Mouse (Mus musculus) forelimb bud, embryonic 11.5 days (tissue): ENCODE measurements around the gene Dnaja3.

ENCODE experiments used
- DNase-seq: peaks from one replicate; pipeline ENCODE4 v3.0.0-alpha.2; 2012; ENCODE audit warnings: low read depth, low spot score

Dnaja3 gene

DNA sequence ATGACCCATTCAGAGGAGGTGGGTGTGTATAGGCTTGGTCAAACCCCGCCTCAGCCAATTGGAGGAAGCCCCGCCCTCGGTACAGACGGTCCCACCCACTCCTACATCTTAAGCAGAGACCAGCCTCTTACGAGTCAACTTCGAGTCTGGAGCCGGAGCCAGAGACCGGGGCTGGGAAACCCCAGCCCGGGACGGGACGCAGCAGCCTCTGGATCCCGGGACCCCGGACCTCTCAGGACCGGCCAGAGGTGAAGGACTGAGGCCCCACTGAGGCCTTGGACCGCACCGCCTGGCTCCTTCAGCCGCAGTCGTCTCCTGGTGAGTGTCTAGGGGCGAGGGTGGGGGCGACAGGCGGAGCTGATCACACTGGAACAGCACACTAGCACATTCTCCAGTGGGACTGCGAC, at the start of gene Dnaja3, which contains the start of gene Vasn:
Gene Dnaja3 (plus strand): TSS at position 159 of the 407 bp plus-strand sequence.
Gene Vasn (plus strand): TSS at position 111 of the 407 bp plus-strand sequence.
- peak; percentile 84 for DNase-seq

GRCm38 (mm10) chr16:4590236-4590635, 49.6 kb upstream of the Dnaja3 start:
- DNase-seq = peak; percentile 71

DNA sequence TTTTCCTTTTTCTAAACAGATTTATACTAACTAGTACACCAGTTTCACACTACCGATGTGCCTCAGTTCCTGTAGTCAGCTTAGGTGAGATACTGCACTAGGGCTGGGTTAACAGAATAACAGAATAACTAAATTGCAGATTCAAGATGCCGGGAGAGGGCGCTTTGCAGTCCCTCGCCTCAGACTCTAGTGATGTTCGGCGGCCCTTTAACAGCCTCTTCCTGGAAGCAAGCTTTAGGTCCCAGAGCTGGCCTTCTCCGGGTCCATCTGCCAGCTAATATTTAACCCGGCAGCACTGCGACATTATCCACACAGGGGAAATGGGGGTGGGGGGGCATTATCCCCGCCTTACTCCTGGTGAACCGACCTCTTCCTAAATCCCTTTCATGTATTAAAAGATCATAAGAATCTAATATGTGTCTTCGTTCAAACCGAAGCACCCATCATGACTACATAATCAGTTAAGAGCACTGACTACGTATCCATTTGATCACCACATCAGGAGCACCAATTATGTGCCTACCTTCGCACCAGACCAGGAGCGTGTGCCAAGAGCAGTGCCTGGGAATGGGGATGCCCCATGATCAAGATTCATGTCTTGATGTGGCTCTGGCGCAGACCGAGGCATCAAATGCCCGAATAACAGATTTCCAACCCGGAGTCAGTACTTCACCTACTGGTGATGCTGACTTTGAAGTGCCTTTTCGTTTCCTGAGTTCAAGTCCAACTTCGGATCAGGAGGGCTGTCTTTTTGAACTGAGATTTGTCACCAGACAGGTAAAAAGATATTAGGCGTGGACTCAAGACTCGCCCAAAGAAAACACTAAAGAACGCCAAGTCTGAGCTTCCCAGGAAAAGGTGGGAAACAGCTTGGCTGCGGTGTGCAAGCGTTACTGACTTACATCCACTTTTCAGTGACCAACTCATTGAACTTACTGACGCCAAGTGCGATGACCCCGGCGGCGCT, 46.6 kb upstream of the Dnaja3 start:
- DNase-seq = no peak

DNA sequence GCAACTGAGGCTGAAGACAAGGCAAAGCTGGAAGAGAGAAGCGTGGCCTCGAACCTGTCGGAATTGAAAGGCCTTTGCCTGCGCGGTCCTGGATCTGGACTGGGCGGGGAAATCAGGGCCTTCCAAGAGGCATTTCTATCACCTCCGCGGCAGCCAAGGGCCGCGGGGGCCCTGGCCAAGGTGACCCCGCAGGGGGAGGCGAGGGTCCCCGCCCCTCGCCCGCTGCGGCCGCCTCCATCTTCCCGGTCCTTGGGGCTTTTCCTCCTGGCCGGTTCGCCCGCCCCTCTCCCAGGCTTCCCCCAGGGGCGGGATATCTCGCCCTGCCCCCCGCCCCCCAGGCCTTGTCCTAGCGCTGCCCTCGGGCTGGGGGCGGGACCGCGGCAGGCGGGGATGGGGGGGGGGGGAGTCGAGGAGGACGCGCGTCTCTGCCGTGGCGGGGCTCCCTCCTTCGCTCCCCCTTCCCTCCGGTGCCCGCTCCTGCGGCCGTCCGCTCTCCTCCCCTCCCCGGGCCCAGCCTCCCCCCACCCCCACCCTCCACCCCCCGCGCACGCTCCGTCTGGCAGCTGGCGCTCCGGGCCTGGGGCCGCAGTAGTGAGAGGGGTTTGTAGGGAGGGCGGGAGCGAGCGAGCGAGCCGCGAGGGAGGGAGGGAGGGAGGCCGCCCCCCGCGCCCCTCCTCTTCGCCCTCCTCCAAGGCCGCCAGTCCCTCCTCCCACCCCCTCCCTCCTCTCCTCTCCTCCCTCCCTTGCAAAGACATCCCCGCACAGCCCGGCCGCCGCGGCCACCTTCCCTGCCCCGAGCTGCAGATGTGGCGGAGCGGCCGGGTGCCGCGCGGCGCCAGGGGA, 45.6 kb upstream of the Dnaja3 start, which contains the start of gene Glis2:
Gene Glis2 (plus strand): TSS at position 743 of the 843 bp plus-strand sequence.
- peak; percentile 88 for DNase-seq

DNA sequence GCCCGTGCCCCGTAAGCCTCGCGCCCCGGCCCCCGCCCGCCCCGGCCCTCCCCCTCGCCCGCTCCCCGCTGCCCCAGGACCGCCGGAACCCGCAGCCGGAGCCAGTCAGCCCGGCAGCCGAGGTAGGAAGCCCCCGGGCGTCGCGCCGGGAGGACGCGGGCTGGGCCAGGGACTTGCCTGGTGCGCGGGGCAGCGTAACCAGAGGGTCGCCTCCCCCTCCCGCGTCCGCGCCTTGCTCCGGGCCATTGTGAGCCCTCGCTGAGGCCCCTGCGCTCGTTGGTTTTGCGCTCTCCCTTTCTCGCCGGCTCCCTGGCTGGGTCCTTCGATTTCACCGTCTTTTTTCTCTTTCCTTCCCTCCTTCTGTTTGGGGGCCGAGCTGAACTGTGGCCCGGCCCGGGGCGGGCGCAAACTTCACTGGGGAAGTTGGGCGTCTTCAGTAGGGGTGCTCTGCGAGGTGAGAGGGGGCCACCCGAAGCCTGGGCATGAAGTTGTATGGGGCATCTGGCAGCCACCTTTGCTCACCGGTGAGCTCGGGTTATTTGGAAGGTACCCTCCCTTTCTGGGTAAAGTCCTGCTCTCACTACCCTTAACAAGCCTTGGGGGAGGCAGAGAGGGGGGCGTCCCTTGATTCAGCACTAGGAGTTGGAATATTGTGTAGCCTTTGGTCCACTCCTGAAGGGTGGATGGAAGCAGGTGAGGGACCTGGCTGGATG, 44.8 kb upstream of the Dnaja3 start:
- DNase-seq = no peak

DNA sequence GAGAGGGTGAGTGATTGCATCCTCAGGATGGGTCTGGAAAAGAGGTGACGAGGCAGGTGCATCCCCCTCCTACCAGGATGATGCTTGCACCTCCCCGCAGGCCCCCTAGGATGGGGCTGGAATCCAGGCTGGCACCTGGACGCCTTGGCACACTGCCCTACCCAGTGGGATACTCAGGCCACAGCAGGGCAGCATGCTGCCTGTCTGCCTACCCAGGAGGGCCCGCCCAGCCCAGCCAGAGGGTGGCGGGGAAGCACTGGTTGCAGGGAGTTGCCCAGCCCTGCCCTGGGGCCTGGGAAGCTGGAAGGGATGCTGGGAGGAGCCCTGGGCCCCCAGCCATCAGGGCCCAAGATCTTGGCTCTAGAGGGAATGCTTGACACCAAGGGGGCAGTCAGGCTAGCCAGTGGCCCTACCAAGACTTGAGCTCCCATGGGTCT, 44.2 kb upstream of the Dnaja3 start:
- no peak for DNase-seq

- no peak for DNase-seq
Measured at GRCm38 (mm10) chr16:4596141-4596728, 43.6 kb upstream of the Dnaja3 start.

DNA sequence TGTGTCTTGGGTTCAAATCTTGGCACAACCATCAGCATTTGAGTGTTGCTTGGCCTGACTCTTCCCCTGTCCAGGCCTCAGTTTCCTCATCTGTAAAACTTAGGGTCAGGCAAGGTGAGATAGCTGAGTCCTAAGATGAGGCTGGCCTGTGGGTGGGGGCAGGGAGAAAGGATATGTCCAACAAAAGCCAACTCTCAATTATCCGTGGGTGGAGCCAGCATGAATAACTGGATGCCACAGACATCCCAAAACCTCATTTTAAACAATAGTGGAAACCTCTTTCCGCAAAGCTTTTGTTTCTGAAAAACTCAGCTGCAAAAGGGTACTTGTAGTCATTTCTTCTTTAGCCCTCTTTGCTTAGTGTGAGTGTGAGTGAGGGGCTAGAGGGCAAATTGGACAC, 43.0 kb upstream of the Dnaja3 start:
- no peak for DNase-seq

GRCm38 (mm10) chr16:4597296-4597695, 42.5 kb upstream of the Dnaja3 start:
- DNase-seq = no peak

- no peak for DNase-seq
Measured at GRCm38 (mm10) chr16:4598041-4598440, 41.7 kb upstream of the Dnaja3 start.

GRCm38 (mm10) chr16:4598891-4599543, 40.8 kb upstream of the Dnaja3 start:
- DNase-seq = no peak

GRCm38 (mm10) chr16:4599616-4600015, 40.2 kb upstream of the Dnaja3 start:
- DNase-seq = no peak

DNA sequence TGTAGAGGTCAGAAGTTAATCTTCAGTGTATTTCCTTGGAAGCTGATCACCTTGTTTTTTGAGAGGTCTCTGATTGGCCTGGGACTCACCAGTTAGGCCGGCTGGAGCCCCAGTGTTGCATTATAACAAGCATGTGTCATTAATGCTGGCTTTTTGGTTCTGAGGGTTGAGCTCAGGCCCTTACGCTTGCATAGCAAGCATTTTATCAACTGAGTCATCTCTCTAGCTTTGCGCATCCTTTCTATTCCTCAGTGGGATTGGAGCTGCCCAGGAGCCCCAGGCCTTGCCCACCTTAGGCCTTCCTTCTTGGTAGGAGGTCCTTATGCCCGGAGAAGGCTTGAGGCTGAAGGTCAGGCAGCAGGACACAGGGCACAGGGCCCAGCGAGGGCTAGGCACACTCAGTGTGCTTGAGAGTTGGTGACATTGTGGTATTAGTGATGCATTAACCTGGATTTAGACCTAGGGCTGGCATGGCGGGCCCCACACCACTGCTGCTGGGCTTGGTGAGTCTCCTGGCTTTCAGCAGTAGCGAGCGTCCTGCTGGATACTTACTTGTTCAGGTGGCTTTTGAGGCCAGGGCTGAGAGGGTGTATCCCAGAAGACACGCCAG, 39.0 kb upstream of the Dnaja3 start:
- no peak for DNase-seq

GRCm38 (mm10) chr16:4602189-4602588, 37.6 kb upstream of the Dnaja3 start:
- no peak for DNase-seq

DNA sequence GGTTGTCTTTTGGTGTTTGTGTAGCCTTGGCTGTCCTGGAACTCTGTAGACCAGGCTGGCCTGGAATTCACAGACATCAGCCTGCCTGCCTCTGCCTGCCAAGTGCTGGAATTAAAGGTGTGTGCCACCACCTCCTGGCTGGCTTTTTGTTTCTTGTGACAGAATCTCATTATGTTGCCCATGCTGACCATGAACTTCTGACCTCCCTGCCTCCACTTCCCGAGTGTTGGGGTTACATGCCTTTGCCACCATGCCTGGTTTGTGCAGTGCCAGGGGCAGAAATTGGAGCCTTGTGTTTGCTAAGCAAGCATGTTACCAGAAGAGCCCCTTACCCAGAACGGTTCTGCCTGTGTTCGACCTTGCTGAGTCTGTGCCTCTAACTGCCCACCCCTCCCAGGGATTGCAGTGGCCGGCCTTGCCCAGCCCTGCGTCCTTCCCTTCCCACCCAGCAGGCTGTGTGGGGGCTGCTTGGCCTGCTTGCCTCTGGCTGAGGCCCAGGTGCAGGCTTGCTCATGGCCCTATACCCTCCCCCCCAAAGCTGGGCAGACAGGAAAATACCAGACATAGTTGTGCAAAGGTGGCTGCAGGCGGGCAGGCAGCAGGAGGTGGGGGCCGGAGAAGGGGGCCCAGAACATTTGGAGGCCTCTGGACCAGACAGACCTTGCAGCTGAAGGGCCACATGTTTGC, 36.9 kb upstream of the Dnaja3 start:
- peak; percentile 76 for DNase-seq

DNA sequence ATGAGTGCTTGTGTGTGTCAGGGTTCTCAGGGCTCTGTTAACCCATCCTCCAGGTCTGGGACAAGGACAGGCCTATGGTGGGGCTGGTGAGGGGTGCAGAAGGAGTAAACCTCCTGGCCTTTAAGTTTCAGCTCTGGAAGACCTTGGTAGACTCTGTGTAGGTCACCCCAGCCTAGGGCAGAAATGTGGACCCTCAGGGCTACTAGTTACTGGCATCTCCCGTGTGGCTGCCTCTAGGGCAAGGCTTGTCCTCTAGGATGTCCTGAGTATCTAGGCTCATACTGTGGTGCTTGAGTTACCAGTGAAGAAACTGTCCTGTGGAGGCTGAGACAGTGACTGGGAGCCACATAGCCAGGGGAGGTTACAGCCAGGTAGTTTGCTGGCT, 36.3 kb upstream of the Dnaja3 start:
- DNase-seq = no peak

- DNase-seq = no peak
Measured at GRCm38 (mm10) chr16:4604293-4604837, 35.4 kb upstream of the Dnaja3 start.

GRCm38 (mm10) chr16:4605514-4606131, 34.2 kb upstream of the Dnaja3 start:
- no peak for DNase-seq
